Mouse (Mus musculus) 3134 (cell line): Measurements from ENCODE around the gene Zyx.

Experiments
- DNase-seq: peaks from one replicate; pipeline ENCODE4 v3.0.0-alpha.2; 2011; ENCODE audit warnings: low spot score; ENCODE audit not compliant: insufficient read length; ENCODE audit errors: extremely low read depth

Zyx gene

DNA sequence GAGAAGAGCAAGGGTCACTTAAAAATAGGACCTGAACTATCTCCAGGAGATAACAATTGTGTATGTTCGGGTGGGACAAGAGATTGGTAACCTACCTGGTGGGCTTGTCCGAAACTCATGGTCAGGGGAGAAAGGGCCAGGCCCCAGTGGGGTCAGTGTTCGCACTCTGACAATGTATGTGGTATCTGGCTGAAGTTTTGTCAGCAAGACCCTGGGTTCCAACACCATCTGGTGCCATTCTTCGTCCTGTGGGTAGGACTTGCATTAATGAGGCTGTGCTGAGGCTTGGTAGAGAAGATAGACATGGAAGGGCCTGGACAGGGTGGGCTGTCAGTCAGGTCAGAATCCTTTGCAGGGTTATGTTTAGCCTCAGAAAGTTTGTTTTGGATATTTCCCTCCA lies 14.6 kb downstream of the Zyx start:
- DNase-seq, result no peak

DNA sequence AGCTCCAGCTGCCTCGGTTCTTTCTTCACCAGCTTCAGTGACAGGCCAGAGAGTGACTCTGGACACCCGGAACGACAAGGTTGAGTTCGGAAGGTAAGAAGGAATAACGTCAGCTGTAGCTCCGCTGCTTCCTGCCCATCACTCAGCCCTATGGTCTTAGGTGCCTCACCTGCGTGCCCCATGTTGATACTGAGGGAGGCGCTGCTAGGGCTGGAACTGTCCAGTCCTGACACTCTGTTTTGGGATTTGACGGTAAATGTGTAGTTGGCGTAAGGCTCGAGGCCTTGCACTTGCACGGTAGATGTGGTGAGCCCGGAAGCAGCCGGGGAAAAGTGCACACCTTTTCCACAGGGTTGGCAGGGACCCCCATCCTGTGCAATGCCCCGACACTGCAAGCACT lies 15.2 kb downstream of the Zyx start:
- no peak for DNase-seq

DNA sequence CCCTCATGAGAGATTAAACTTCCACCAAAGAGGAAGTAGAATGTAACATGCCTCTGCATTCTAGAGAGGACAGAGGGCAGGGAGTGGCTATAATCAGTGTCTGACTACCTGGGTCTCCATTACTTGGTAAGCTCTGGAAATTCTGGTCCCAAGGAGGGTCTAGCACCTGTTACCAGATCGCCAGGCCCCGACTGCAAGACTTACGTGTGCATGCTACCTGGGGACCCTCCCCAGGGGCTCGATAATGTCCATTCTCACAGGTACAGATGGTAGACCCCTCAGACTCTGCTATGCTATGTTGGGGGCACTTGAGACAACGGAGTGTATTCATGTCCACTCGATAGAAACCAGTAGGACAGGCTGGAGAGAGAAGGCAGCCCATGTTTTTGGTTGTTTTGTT lies 15.8 kb downstream of the Zyx start:
- no peak for DNase-seq

DNA sequence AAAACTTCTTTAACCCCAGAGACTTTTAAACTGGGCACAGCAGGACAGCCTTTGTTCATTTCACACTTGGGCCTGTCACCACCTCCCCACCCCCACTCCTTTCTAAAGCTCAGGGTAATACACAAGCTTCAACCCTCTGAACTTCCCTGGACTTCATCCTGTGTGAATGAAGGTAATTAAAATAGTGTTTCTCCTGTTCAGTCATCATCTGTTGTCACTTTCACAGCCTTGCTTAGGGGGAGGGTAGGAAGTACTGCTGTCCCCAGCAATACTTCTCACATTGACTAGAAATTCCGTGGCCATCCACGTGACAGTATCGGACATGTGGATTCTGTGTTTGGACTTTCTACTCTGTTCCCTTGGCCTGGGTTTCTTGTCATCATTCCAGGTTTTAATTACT lies 20.4 kb downstream of the Zyx start:
- DNase-seq, result no peak

DNA sequence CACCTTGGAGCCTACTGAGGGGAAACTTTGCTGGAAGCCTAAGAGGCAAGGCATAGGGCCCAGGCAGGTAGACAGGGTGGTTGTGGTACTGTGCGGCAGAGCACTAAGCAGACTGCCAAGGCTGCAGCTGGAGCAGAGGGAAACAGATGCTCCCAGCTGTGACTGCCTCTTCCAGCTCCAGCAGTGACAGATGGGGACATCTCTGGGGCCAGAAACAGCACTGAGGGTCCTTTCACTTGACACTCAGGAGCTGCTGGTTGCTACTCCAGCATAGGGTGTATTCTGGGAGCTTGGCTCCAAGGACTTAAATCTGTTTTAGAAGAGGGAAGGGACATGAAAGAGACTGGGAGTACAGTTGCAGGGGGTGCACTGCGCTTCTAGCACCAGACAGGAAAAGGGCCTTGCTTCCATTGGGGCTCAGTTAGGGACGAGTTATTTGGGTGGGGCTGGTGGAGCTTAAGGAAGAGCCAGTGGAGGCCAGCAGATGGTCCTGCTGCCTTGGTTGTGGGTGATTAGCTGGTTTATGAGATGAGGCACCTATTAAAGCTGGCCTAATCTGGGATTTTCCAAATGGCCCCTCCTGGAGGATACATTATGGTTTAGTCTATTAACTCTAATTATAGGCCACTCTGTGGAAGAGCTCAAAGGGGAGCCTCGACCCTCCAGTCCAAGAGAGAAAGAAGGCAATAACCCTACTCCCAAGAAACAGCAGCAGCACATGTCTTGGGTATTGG lies 21.4 kb downstream of the Zyx start:
- DNase-seq, result no peak

DNA sequence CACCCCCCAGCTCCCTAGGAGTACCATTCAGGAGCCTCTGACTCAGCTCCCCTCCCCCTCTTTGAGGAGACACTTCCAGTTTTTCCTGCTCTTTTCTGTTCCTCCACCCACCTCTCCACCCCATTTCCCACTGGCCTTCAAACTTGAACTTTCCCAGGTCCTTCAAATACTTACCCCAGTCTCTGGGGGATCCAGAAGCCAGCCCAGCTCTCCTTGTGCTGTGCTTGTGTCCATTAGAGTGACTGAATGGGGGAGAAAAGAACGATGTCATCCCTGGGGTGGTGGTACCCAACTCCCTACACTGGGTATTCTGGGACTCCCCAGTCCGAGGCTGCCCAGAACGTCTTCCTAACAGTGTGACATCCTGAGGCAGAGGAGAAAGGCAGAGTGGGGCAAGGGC lies 22.6 kb downstream of the Zyx start:
- DNase-seq, result no peak

DNA sequence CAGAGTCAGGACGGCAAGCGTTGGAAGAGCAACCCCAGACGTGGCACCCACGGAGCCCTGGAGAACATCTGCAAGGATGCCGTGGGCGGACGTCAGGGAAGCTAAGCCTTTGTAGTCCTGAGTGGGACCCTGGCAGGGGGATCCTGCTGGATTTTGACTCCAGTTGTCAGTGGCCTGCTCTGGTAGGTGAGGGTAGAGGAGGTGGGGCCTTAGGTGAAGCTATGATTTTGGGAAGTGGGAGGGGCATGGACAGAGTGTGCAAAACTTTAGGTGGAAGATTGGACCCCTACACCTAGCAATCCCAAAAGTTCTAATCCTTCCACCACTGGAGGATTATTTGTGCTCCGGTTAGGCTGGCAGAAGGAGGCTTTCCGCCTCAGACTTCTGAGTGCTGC lies 23.0 kb downstream of the Zyx start:
- no peak for DNase-seq

DNA sequence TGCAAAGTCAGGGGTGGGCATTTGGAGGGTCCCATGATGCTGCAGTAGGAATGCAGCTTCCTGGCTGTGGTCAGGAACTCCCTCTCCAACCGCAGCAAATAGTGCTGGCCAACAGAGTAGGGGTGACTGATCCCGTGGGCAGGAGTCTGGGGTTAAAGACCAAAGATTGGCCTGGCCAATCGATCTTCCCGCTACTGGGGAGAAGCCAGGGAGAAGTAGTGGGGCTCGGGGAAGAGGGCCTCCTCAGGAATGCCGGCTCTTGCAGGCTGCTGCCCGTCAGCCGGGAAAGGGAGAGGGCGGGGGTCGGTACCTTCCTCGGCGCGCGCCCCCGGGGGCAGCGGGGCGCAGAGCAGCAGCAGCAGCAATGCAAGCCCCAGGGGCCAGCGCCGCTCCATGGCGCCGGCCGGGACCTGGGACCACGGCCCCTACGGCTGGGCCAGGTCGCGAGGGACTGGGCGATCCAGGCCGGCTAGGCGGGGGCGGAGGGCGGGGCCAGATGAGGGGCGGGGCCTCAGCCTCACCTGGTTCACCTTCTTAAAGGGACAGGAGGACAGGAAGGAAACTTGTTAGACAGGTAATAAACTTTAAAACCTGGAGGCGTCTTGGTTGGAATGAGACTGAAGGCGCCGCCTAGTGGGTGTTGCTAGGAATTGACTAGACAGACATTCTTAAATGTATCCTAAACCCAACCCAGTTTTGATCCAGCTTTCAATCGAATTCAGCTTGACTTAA lies 23.6 kb downstream of the Zyx start, which contains the start of gene Epha1:
Epha1 (minus strand) TSS at position 453 of the 732 bp plus-strand sequence.
- no peak for DNase-seq

DNA sequence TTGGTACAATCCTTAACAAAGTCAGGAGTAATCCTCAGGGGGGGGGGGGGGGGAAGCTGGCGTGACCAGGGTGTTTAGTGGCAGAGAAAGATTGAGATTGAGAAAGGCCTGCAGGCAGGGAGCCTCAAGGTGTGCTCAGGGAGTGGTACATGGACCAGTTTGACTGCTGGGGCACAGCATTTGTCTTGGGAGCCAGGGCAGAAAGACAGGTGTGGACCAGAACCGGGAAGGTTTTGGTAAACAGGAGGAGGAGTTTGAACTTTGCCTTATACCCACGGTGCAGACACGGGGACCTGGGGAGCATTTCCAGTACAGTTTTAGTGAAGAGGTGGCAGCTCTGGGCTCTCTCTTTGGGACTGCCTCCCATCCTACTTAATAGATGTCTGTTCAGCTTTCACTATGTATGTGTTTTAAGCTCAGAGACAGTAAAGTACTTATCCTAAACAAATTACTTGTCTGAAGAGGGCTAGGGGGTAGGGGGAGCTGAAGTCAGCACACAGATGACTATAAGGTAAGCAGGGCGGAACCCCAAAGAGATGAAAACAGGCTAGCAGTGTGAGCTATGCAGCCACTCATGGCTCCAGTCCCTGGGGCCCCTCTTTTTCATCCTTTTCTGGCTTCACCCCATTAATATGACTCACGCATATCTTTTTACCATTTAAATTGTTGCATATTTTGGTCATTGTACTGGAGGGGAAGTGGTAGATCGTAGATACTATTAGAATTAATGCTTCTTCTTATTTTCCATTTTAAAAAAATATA lies 24.4 kb downstream of the Zyx start:
- DNase-seq, result no peak

DNA sequence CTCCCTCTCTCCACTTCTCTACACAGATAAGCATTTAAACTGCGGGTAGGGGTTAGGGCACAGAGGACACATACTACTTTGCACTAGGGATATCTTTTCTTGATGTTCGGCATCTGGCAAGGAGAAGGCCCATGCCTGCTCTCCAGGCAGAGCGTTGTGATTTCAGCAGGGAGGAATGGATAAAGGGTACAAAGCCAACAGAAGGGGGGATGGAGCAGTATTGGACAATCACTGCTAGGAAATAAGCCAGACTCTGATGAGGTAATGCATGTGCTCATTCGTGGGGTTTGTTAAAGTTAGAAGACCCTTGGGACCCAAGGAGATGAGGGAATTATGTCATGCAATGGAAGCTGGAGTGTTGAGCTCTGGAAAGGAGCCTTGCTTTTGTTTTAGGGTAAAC lies 25.3 kb downstream of the Zyx start:
- DNase-seq, result no peak

DNA sequence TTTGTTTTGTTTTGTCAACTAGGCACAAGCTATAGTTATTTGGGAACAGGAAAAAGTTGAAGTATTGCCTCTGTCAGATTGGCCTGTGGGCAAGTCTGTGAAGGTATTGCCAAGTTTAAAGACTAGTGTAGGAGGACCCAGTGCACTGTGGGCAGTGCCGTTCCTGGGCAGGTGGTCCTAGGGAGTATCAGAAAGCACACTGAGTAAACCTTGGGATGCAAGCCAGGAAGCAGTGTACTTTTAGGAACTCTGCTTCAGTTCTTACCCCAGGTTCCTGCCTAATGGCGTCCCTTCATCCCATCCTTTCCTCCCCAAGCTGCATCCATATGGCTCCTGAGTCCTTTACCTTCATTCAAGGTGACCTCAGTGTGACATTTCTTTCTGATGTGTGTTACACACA lies 25.7 kb downstream of the Zyx start:
- DNase-seq, result no peak

DNA sequence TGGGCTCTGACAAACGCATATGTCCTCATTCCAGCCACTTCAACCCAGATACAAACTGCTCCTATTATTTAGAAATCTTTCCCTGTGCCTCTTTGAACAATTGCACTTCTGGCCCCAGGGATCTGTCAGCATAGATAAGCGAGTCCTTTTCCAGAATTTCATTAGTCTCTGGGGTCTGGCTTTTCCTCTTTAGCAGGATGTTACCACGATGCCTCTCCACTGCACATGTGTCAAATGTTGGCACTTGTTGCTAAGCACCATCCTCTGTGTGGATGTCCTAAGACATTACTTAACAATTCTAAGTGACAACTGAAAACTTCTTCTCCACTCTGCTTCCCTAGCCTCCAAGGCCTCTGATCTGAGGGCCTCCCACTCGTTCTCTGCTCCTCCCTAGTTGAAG lies 26.6 kb downstream of the Zyx start:
- no peak for DNase-seq

DNA sequence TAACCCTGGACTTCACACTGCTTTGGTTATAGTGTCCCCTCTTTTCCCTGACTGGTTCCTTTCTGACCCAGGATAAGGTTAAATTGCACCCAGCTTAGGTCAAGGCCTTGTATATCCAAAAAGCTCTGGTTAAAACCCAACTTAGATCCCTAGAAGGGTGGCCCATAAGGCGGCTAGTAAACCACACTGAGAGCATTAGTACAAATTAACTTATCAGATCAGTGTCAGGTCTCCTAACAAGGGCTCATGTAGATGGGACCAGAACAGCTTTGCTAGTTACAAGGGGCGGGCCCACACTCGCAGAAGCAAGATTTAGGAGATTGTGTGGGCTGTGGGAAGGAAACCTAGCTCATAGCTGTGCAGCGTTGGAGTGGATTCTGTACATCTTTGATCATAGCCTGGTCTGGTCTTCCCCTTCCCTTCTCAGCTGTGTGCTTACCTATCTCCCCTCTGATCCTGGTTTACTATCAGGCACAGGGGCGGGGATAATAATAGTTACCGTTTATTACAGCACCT lies 27.1 kb downstream of the Zyx start:
- no peak for DNase-seq

DNA sequence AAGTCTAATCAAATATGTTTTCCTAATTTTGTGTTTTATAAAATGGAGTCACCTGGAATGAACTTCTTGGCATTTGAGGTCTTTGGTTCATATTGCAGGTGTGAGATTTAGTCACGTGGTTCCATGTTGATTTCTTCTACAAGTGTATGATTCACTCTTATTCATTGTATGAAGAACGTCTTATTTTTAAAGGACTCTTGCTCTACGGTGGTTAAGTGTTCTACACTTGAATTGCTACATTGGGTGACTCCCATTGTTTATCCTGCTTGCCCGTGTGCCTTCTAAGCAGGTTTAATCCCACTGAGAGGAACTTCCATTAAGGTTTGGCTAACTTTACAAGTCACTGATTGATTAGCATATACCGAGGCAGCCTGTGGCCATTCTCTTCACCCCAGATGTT lies 27.9 kb downstream of the Zyx start:
- DNase-seq, result no peak

DNA sequence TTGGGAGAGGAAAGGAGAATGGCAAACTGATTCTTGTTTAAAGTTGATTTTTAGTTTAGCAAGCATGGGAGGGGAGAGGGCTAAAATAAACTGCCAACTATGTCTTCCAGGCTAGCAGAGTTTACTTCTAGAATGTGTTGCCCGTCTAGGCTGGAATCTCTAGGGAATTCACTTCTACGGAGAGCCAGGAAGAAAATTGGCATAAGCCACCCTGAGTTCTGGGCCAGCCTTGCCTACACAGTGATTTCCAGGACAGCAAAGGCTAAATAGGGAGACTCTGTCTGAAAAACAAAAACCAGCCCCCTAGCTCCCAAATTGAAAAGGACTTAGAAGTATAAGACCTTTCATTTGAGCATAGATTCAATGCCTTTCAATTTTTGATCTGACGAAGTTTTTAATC lies 30.1 kb downstream of the Zyx start:
- no peak for DNase-seq

DNA sequence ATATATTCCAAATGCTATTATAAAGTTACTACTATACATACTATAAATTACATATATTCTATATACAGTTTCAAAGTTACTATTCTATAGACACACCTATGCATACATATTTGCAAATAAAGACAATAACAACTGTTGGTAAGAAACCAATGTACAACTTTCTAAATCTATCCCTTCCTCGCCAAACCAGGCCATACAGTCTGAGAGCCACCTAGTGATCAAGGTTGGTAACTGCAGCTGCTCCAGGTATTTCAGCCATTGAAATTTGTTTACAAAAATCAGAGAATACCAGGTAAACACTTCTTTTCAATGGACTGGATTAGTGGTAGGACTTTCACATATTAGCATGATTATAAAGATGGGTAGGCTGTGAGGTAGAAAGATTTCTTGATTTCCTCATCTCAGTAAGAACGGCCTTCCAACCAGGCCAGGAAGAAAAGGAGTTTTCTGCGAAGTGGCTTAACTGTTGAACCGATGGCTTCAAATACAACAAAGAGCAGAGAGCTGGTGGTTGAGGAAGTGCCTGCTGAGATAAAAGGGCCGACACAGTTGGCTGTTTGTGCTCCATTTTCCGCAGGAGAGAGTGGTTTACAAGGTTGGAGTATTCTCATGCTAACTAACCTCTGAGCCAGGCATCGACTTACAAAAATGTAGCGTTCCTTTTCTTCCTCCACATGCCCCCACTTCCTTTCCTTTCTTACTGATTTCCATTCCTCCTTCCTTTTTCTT lies 31.1 kb downstream of the Zyx start:
- no peak for DNase-seq

DNA sequence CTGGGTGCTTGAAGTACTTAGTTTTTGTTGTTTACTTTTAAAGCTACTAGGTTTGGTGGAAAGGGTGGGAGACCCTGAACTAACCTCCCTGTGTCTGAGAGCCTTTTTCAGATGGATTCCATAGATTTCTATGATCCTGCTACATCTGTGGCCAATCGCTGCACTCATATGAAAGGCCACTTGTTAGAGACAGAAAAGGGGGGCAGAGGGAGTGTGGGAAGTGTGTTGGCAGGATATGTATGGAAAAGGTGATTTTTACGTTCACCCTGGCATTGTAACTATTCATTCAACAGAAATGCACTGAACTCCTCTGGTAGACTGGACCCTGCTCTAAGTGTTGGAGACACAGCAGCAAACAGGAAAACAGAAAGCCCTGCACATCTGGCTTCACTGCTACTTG lies 31.8 kb downstream of the Zyx start:
- no peak for DNase-seq

DNA sequence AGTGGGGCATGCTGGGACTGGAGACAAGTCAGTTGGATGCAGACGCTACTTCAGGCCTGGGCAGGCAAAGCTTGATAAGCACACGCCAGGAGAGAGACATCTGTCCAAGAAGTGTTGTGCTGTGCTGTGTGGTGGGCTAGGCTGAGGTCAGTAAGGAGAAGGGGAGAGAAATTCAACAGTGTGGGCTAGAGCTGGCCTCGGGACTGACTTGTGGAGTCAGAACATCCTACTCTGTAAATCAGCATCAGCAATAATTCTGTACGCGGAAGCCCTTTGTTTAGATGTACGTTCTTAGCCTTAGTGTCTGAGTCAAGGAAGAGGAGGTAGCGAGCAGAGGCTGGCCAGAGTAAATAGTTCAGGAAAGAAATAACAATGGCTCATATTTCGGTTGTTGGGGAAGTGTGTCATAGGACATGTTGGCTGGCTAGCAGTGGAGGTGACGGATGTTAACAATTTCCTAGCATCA lies 32.5 kb downstream of the Zyx start:
- no peak for DNase-seq

DNA sequence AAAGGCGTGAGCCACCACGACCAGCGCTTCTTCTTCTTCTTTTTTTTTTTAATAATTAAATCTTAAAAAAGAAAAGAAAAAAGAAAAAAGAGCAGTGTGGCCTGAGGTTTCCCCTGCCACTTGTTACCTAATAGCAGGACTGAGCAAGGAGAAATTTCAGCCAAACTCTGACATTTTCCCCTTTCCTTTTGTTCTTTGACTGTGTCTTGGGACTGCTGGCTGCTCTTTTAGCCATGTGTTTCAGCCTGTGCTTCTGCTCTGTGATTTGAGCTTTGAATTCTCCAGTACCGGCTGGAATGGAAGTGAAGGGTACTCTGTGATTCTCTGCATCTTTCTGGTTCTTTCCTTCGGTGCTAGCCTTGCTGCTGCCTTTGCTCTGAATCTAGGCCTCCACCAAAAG lies 33.9 kb downstream of the Zyx start:
- no peak for DNase-seq

DNA sequence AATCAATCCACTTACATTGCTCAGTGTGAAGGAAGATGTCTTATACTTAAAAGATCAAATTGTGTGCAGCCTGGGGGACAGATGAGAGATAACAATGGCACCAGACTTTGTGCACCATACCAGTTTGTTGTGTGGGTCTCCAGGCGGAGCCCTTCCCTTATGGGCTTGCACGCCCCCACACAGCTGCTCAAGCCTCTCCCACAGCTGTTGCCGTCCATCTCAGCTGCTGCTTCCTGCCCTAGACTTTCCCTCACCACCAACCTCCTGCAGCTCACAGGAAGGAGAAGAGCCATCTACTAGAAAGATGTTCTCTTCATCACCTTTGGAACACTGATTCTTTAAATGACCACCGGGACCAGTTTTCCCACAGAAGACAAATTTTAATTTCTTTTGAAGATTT lies 36.2 kb downstream of the Zyx start:
- no peak for DNase-seq
